Mouse (Mus musculus) left cerebral cortex, postnatal 36 days (tissue): ENCODE results near the gene Cd99l2. TPM values are rescaled to one million over a fixed set of nuclear protein-coding genes. Genes with fewer than 3 reads are reported as not detected.
A peak's percentile ranks its signal among the peaks of the same experiment; 100 is the strongest.

Experiments
- DNase-seq, 2 experiments: peaks; one replicate each; pipeline ENCODE4 v3.0.0; 2021 to 2022; ENCODE audit warnings: low spot score in 2 of 2, mixed read lengths in 1 of 2
- intact Hi-C: fragments of 180-260 bp; cut with DNase I; formaldehyde crosslinking; loops from one replicate; pipeline ENCODE4 v1.15.1; 2025
- microRNA-seq: library from miRNA; unstranded; fragments of <30 nt; microRNA quantifications from one replicate; pipeline ENCODE4 v1.2.0, GENCODE M21; 2022
- total RNA-seq, 2 experiments: library from RNA; stranded (reverse); gene quantifications; 2 replicates each; pipeline ENCODE4 v1.2.3; 2021

Cd99l2 gene
- total RNA-seq, 2 experiments from 2014 or later = 61.5 to 72.1 TPM

- intact Hi-C loops = no loop called here
- DNase-seq = no peak
These were observed 96.3 kb downstream of the Cd99l2 start for GRCm38 (mm10) chrX:71396326-71396725.

DNA sequence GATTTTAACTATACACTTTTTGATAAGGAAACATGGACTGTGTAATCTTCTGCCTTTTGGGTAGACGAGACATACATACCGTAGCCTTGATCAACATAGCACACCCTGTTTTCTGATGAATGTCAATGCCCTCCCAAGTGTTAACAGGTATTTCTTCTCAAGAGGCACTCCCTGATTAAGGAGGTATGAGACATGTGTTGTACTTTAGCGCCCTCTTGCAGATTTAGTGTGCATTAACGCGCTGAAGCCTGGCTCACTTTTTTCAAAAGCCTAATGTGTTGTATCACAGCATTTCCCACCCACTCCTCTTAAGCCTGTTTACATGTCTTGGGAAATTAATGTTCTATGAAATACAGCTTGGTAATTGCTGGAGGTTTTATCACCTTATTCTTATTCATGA is 111.1 kb downstream of the Cd99l2 start:
- DNase-seq = peak; percentile 6 to 11
- intact Hi-C loops = no loop called here

DNA sequence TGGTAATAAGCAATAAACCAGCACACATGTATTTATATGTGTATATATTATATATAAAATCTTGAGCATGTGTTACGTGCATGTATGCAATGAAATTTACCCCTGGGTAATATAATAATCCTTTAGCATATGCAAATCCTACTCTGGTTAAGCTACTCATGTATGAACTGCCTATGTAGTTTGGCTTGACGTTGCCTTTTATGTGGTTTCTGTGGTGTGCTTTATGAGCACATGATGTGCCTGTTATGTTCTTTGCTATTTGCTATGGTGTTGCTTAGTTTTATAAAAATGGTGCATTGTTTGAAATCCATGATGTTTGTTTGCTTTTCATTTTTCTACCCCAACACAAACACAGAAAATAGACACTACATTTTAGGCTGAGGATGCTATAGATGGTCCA is 114.2 kb downstream of the Cd99l2 start:
- no peak for DNase-seq
- intact Hi-C loops = no loop called here

DNA sequence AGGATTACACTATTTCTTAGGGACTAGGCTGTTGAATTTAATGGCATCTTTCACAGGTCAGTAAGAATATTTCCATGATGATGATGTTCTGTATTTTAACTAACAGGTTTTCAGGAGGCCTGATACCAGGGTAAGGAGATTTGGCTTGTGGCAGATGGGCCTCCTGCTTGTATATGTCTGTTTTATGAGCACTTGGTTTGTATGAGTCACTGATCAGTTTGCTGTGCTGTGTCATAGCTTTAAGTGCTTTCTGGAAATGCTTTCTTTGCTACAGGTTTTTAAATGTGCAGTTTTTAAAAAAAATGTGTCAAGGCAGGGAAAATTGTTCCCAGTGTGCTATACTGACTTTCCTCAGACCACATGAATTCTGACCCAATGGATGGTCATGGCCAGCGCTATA is 115.9 kb downstream of the Cd99l2 start:
- DNase-seq = no peak
- intact Hi-C loops = no loop called here

Small RNA genes within 50 kb of the gene (microRNA-seq; reads per million reads assigned to microRNA genes)
- gene Gm23945 = not detected

Other genes starting within 250 kb of the Cd99l2 start
- gene Mtmr1, start 128.1 kb downstream of the Cd99l2 start, total RNA-seq = 10 to 100 TPM; 39.5 to 47.0 TPM
- gene Hmgb3, start 63.1 kb upstream of the Cd99l2 start, total RNA-seq = 10 to 100 TPM; 35.0 to 42.2 TPM
- gene Gpr50, start 170.8 kb upstream of the Cd99l2 start, total RNA-seq = under 1 TPM; 0.10 to 0.50 TPM